Mouse (Mus musculus) testis, adult 10 weeks (tissue): ENCODE data around the gene Hspa12b. TPM values are rescaled to one million over a fixed set of nuclear protein-coding genes. Genes with fewer than 3 reads are reported as not detected.

Experiments used
- polyA plus RNA-seq: library from polyadenylated mRNA; stranded (reverse); fragments of 350-450 nt; fragmentation: Illumina TruSeq; extraction: RNeasy Lipid Tissue Mini Kit (QIAGEN cat#74804); gene quantifications from one replicate; pipeline ENCODE4 v1.2.3, GENCODE M21; 2014; ENCODE audit warnings: low read depth, low replicate concordance

Hspa12b gene
- 0.57 TPM for polyA plus RNA-seq

GRCm38 (mm10) chr2:131127161-131127730, at the start of gene Hspa12b:
Gene Hspa12b, plus strand, starts transcription at chr2:131127280.

GRCm38 (mm10) chr2:131086667-131087390, 40.3 kb upstream of the Hspa12b start, which contains the start of gene Siglec1:
Gene Siglec1, minus strand, starts transcription at chr2:131086765.

GRCm38 (mm10) chr2:131132930-131133547, 6.0 kb downstream of the Hspa12b start, which contains the start of gene Gm11037:
Gene Gm11037, plus strand, starts transcription at chr2:131133497.

GRCm38 (mm10) chr2:131159938-131160581, 33.0 kb downstream of the Hspa12b start, which contains the start of gene 1700037H04Rik:
Gene 1700037H04Rik, minus strand, starts transcription at chr2:131160081.

GRCm38 (mm10) chr2:131179990-131180587, 53.0 kb downstream of the Hspa12b start, which contains the start of gene Cenpb:
Gene Cenpb, minus strand, starts transcription at chr2:131180067.

GRCm38 (mm10) chr2:131186771-131187601, 59.9 kb downstream of the Hspa12b start, which contains the start of the genes Cdc25b and Spef1:
Gene Cdc25b, plus strand, starts transcription at chr2:131186949.
Gene Spef1, minus strand, starts transcription at chr2:131187282.

Other genes starting within 250 kb of the Hspa12b start
- gene 4930402H24Rik, start 220.9 kb upstream of the Hspa12b start, polyA plus RNA-seq = 74.3 TPM
- gene Atrn, start 220.8 kb upstream of the Hspa12b start, polyA plus RNA-seq = 7.4 TPM
- 3.4 TPM for gene Gfra4, start 84.2 kb upstream of the Hspa12b start, polyA plus RNA-seq
- gene Adam33, start 63.5 kb upstream of the Hspa12b start, polyA plus RNA-seq = not detected
- 0.06 TPM for gene Siglec1, start 40.5 kb upstream of the Hspa12b start, polyA plus RNA-seq
- not detected for gene Gm11037, start 6.2 kb downstream of the Hspa12b start, polyA plus RNA-seq
- gene 1700037H04Rik, start 32.8 kb downstream of the Hspa12b start, polyA plus RNA-seq = 14.9 TPM
- 2.8 TPM for gene Cenpb, start 52.8 kb downstream of the Hspa12b start, polyA plus RNA-seq
- gene Cdc25b, start 59.7 kb downstream of the Hspa12b start, polyA plus RNA-seq = 0.41 TPM
- 2.4 TPM for gene Spef1, start 60.0 kb downstream of the Hspa12b start, polyA plus RNA-seq
- 3.3 TPM for gene Ap5s1, start 79.8 kb downstream of the Hspa12b start, polyA plus RNA-seq
- gene Mavs, start 106.8 kb downstream of the Hspa12b start, polyA plus RNA-seq = 1.9 TPM
- 58.3 TPM for gene Pank2, start 135.2 kb downstream of the Hspa12b start, polyA plus RNA-seq
- gene Rnf24, start 225.6 kb downstream of the Hspa12b start, polyA plus RNA-seq = 16.6 TPM